Mouse (Mus musculus): ENCODE measurements around the gene Ptrh2.

GRCm38 (mm10) chr11:86672772-86673171 is 11.0 kb upstream of the Ptrh2 start:
- no peak for TF ChIP-seq CTCF (IDR thresholded peaks at IDR 0.05; ENCODE audit: low read depth)
- TF ChIP-seq EP300 (optimal IDR thresholded peaks at IDR 0.05) = no peak

Measured in stomach, postnatal 0 days (tissue).